Mouse (Mus musculus): ENCODE data around the gene Olfr630. TPM values are rescaled to one million over a fixed set of nuclear protein-coding genes. Genes with fewer than 3 reads are reported as not detected.

Olfr630 gene
- not detected for total RNA-seq (2023)

DNA sequence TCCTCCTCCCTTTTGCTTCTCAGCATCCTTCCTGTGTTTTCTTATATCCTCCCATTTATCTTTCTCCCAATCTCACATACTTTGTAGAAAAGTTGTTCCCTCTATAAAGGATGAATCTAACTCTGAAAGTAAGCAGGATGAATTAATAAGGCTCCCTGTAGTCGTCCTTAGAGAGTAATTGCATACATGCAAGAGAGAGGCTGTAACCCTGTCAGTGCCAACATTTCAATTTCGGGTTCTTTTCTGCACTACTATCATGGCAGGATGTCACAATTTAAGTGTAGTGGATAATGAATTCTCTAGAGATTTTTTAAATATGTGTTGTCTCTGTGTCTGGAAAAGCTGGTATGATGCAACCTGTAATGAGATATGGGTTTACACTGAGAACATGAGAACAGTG is at the start of gene Olfr630:
Gene Olfr630 (minus strand): TSS at position 101 of the 400 bp plus-strand sequence.

DNA sequence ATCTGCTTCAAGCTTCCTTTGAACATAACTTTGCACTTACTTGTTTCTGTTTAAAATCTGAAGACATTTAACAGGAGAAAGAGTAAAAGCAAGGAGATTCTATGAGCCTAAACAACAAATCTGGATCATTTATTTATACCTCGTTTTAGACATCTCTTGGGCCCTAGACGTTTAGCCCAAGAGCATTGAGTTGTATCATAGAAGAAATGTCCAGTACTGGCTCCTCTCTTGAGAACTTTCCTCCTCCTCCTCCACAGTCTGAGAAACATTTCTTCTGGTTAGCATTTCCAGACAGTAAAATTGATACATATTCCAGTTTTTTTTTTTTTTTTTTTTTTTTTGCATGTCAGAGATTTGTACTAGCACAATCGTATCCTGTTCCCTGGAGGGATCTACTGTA is 34.6 kb upstream of the Olfr630 start, which contains the start of gene Olfr67:
Gene Olfr67 (minus strand): TSS at position 101 of the 400 bp plus-strand sequence.

DNA sequence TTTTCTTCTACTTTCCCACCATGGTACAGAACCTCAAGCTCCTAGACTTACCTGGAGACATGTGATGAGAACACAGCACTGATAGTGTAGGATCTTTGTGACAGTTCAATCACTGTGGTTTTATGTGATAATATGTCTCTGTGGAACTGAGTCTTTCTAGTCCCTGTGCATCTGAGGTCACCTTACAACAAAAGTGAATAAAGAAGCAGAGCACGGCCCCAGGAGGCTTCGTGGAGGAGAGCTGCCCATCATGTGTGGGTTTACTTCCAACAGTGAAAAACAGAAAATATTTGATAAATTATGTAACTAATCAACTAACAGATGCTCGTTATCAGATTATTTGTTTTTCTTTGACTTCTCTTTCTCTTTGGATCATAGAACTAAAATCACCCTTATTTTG is 22.5 kb upstream of the Olfr630 start, which contains the start of gene Olfr68:
Gene Olfr68 (minus strand): TSS at position 101 of the 400 bp plus-strand sequence.

DNA sequence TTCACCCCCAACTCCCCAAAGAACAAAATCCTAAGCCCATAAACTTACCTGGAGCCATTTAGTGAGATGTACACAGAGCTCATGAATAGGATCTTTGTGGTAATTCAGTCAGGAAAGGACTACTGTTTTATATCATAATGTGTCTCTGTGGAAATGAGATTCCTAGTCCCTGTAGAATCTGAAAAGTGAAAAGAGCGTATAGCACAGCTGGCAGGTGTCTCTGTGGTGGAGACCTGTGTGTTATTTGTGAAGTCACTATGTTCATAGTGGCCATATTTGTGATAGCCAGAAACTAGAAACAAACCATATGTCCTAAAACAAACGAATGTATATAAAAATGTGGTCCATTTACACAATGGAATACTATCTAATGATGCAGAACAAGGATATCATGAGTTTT is 14.4 kb upstream of the Olfr630 start, which contains the start of gene Olfr69:
Gene Olfr69 (minus strand): TSS at position 101 of the 400 bp plus-strand sequence.

GRCm38 (mm10) chr7:103744843-103745242 is 12.3 kb downstream of the Olfr630 start, which contains the start of gene Olfr629:
TSS of gene Olfr629 (minus strand) at chr7:103744943.

GRCm38 (mm10) chr7:103730074-103730473 is 27.1 kb downstream of the Olfr630 start, which contains the start of gene Olfr628:
TSS of gene Olfr628 (plus strand) at chr7:103730374.

GRCm38 (mm10) chr7:103714371-103714770 is 42.8 kb downstream of the Olfr630 start, which contains the start of gene Olfr243:
TSS of gene Olfr243 (plus strand) at chr7:103714671.

Other genes with a start within 250 kb of the Olfr630 start
- not detected for gene Olfr610, start 245.2 kb downstream of the Olfr630 start, total RNA-seq (2023)
- not detected for gene Olfr611, start 236.5 kb downstream of the Olfr630 start, total RNA-seq (2023)
- not detected for gene Olfr612, start 214.6 kb downstream of the Olfr630 start, total RNA-seq (2023)
- gene Olfr613, start 209.3 kb downstream of the Olfr630 start, total RNA-seq (2023) = not detected
- gene Olfr615, start 201.3 kb downstream of the Olfr630 start, total RNA-seq (2023) = not detected
- not detected for gene Olfr616, start 188.2 kb downstream of the Olfr630 start, total RNA-seq (2023)
- not detected for gene Olfr617, start 184.3 kb downstream of the Olfr630 start, total RNA-seq (2023)
- gene Olfr618, start 167.2 kb downstream of the Olfr630 start, total RNA-seq (2023) = not detected
- gene Olfr619, start 156.8 kb downstream of the Olfr630 start, total RNA-seq (2023) = not detected
- not detected for gene Olfr620, start 144.8 kb downstream of the Olfr630 start, total RNA-seq (2023)
- not detected for gene Olfr622, start 114.6 kb downstream of the Olfr630 start, total RNA-seq (2023)
- not detected for gene Olfr623, start 93.6 kb downstream of the Olfr630 start, total RNA-seq (2023)
- not detected for gene Olfr624, start 86.1 kb downstream of the Olfr630 start, total RNA-seq (2023)
- not detected for gene Olfr625-ps1, start 74.6 kb downstream of the Olfr630 start, total RNA-seq (2023)
- not detected for gene Olfr243, start 42.7 kb downstream of the Olfr630 start, total RNA-seq (2023)
- not detected for gene Olfr628, start 27.0 kb downstream of the Olfr630 start, total RNA-seq (2023)
- not detected for gene Olfr629, start 12.4 kb downstream of the Olfr630 start, total RNA-seq (2023)
- gene Olfr69, start 14.3 kb upstream of the Olfr630 start, total RNA-seq (2023) = not detected
- gene Olfr68, start 22.4 kb upstream of the Olfr630 start, total RNA-seq (2023) = not detected
- not detected for gene Olfr67, start 34.5 kb upstream of the Olfr630 start, total RNA-seq (2023)
- 328 TPM for gene Hbb-bt, start 56.7 kb upstream of the Olfr630 start, total RNA-seq (2023)
- 2,192 TPM for gene Hbb-bs, start 70.8 kb upstream of the Olfr630 start, total RNA-seq (2023)
- not detected for gene Hbb-bh2, start 83.2 kb upstream of the Olfr630 start, total RNA-seq (2023)
- not detected for gene Hbb-bh1, start 85.8 kb upstream of the Olfr630 start, total RNA-seq (2023)
- gene Hbb-y, start 95.9 kb upstream of the Olfr630 start, total RNA-seq (2023) = not detected
- not detected for gene Olfr66, start 128.9 kb upstream of the Olfr630 start, total RNA-seq (2023)
- not detected for gene Olfr64, start 137.2 kb upstream of the Olfr630 start, total RNA-seq (2023)
- gene Olfr65, start 146.2 kb upstream of the Olfr630 start, total RNA-seq (2023) = not detected
- gene Olfr631, start 171.5 kb upstream of the Olfr630 start, total RNA-seq (2023) = not detected
- gene Olfr632, start 177.0 kb upstream of the Olfr630 start, total RNA-seq (2023) = not detected
- gene Olfr633, start 187.1 kb upstream of the Olfr630 start, total RNA-seq (2023) = not detected
- not detected for gene Olfr635, start 213.8 kb upstream of the Olfr630 start, total RNA-seq (2023)
- gene Olfr638, start 241.4 kb upstream of the Olfr630 start, total RNA-seq (2023) = not detected

All from CD8-positive naive resting alpha-beta T cell, adult 57 days (primary cell).